Mouse (Mus musculus) CH12.LX (cell line): Measurements from ENCODE around the gene Hils1.

ENCODE experiments used
- CTCF ChIP-seq, 2 experiments: IDR thresholded peaks in 1 of 2; conservative IDR thresholded peaks in 1 of 2; 2 replicates each; pipeline ENCODE4 v1.5.1; 2011 to 2012; ENCODE audit warnings: low read depth in 2 of 2, low read length in 2 of 2, improper control_type of control experiment in 1 of 2, inconsistent platforms in 1 of 2, mild to moderate bottlenecking in 1 of 2, moderate library complexity in 1 of 2
- E2F4 ChIP-seq: IDR thresholded peaks from 2 replicates; pipeline ENCODE4 v1.6.1; 2011; ENCODE audit warnings: low read depth, low read length, improper control_type of control experiment; ENCODE audit not compliant: insufficient replicate concordance
- ELF1 ChIP-seq: IDR thresholded peaks from 2 replicates; pipeline ENCODE4 v1.6.1; 2014; ENCODE audit warnings: low read depth, mild to moderate bottlenecking, inconsistent platforms, low read length, improper control_type of control experiment
- MAFK ChIP-seq: IDR thresholded peaks from 2 replicates; pipeline ENCODE4 v1.6.1; 2011; ENCODE audit warnings: low read length, improper control_type of control experiment; ENCODE audit not compliant: insufficient replicate concordance
- MXI1 ChIP-seq: IDR thresholded peaks from 2 replicates; pipeline ENCODE4 v1.6.1; 2011; ENCODE audit warnings: mild to moderate bottlenecking, low read depth, low read length, improper control_type of control experiment
- POLR2A ChIP-seq: IDR thresholded peaks from 2 replicates; pipeline ENCODE4 v1.6.1; 2011; ENCODE audit warnings: low read depth, mild to moderate bottlenecking, improper control_type of control experiment, low read length
- POLR2AphosphoS2 ChIP-seq: IDR thresholded peaks from 2 replicates; pipeline ENCODE4 v1.6.1; 2011; ENCODE audit warnings: low read depth, low read length, improper control_type of control experiment
- SIN3A ChIP-seq: IDR thresholded peaks from 2 replicates; pipeline ENCODE4 v1.6.1; 2012; ENCODE audit warnings: low read length, improper control_type of control experiment, inconsistent platforms

DNA sequence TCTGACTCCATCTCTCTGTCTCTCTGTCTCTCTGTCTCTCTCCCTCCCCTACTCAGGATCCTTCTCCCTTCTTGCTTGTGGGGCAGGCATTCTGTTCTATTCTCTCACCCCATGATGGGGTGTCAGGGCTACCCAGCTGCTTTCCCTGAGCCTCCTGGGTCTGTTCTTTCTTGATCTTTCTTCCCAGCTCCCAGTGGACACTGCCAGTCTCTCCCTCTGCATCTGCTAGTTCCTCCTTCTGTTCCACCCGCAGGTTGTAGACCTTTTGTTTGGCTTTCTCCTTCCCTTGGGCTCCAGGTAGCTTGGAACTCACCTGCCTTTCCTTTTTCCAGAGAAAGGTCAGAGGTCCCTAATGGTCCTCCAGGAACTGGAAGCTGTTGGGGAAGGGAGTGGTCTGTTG lies 44.0 kb downstream of the Hils1 start:
- TF ChIP-seq SIN3A (no peak), MXI1 (no peak), CTCF (conservative IDR thresholded peaks at IDR 0.05 in 1 of 2, IDR thresholded peaks at IDR 0.05 in 1 of 2; ENCODE audit: low read depth in 2 of 2, low read length in 2 of 2) (no peak), POLR2AphosphoS2 (no peak), POLR2A (no peak), E2F4 (no peak), ELF1 (no peak), MAFK (no peak)
